Mouse (Mus musculus): Measurements from ENCODE around the gene Rnf26. TPM values are rescaled to one million over a fixed set of nuclear protein-coding genes. Genes with fewer than 3 reads are reported as not detected.
A peak's percentile ranks its signal among the peaks of the same experiment; 100 is the strongest.
"Not testable (repeated sequence)": the region's sequence is repeated elsewhere in the genome, so short reads cannot be mapped to it uniquely, and the experiment has no call there.

The Rnf26 gene
- total and polyA plus RNA-seq, 3 experiments, result 6.5 to 7.3 (median 6.7) TPM

DNA sequence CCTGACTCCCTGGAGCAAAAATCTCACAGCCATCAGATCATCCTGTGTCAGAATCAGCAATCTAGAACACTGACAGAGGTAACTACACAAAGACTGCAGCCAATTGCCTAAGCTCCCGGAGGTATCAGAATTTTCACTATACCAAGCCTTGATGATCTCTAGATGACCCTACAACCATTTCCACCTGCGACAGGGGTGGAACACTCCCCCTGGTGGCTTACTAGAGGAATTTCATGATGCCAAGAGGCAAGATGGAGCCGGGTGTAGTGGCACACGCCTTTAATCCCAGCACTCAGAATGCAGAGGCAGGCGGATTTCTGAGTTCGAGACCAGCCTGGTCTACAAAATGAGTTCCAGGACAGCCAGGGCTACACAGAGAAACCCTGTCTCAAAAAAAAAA is 11.0 kb upstream of the Rnf26 start:
- no peak for DNase-seq
- Histone ChIP-seq H3K27me3 (ENCODE audit: control insufficient read depth, insufficient read depth, low read length) (no peaks in the 10 kb centered on the region), H3K27ac (no peak overlapping the region), H3K4me1 (ENCODE audit: control insufficient read depth, insufficient read depth, low read length) (peaks cover 9% of the 10 kb centered on the region), H3K79me2 (replicated peaks; ENCODE audit: control insufficient read depth, insufficient read depth, low read length) (no peaks in the 10 kb centered on the region), H3K4me3 (no peak overlapping the region), H3K9ac (ENCODE audit: low read depth, low read length) (no peak overlapping the region), H3K36me3 (ENCODE audit: control insufficient read depth, insufficient read depth, low read length) (no peaks in the 10 kb centered on the region)
- 59% methylated on average over 6 of the region's 6 CpGs for WGBS
- intact Hi-C loops (cut with DNase I), result no loop called here
- TF ChIP-seq CTCF (IDR thresholded peaks at IDR 0.05) (peak; percentile 77), POLR2A (IDR thresholded peaks at IDR 0.05; ENCODE audit: insufficient read depth, low read depth, low read length) (no peak)

DNA sequence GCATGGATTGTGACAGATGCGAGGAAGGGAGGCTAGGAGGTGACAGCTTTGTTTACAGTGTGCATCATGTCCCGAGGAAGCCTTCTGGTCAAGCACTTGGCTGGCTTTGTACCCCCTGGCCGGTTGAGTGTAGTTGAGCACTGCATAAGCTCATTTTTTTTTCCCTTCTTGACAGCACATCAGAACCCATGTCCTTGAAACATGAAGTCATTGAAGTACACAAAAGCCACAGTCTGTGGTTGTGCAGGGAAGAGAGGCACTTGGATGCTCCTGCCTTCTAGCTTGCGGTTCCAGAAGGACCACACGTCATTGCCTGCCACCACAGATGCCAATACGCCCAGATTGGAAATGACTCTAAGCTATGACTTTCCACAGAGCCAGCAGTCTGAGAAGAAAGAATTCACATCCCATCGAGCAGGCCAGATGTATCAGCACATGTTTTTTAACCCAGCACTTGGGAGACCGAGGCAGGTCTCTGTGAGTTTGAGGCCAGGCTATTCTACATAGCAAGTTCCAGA is 6.7 kb upstream of the Rnf26 start:
- TF ChIP-seq CTCF (IDR thresholded peaks at IDR 0.05), result no peak
- no peak for TF ChIP-seq EP300 (IDR thresholded peaks at IDR 0.05; ENCODE audit: insufficient read depth, low read depth, low read length)
- Histone ChIP-seq H3K79me2 (replicated peaks; ENCODE audit: control insufficient read depth, insufficient read depth, low read length) (no peaks in the 10 kb centered on the region), H3K27me3 (ENCODE audit: control insufficient read depth, insufficient read depth, low read length) (no peaks in the 10 kb centered on the region), H3K27ac (no peak overlapping the region), H3K4me1 (ENCODE audit: control insufficient read depth, insufficient read depth, low read length) (no peaks in the 10 kb centered on the region), H3K36me3 (ENCODE audit: control insufficient read depth, insufficient read depth, low read length) (no peaks in the 10 kb centered on the region), H3K4me3 (no peak overlapping the region), H3K9ac (ENCODE audit: low read depth, low read length) (no peak overlapping the region)
- no peak for DNase-seq
- intact Hi-C loops (cut with DNase I), result no loop called here
- 74% methylated on average over 8 of the region's 8 CpGs for WGBS

DNA sequence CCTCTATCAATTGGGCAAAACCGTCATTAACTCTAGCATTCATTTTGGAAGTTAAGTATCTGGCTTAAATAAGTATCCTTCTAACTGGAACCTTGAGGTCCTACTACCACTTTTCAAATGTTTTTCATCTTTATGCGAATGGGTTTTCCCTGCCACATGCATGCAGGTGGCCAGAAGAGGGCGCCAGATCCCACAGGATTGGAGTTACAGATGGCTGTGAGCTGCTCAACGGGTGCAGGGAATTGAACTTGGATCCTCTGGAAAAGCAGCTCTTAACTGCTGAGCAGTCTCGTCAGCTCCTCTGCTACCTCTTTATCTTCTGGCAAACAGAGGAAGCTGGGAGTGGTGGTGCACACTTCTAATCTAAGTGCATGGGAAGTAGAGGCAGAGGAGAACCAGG is 5.7 kb upstream of the Rnf26 start:
- Histone ChIP-seq H3K27ac (no peak overlapping the region), H3K79me2 (replicated peaks; ENCODE audit: control insufficient read depth, insufficient read depth, low read length) (no peaks in the 10 kb centered on the region), H3K4me1 (ENCODE audit: control insufficient read depth, insufficient read depth, low read length) (no peaks in the 10 kb centered on the region), H3K9ac (ENCODE audit: low read depth, low read length) (no peak overlapping the region), H3K36me3 (ENCODE audit: control insufficient read depth, insufficient read depth, low read length) (no peaks in the 10 kb centered on the region), H3K4me3 (no peak overlapping the region), H3K27me3 (ENCODE audit: control insufficient read depth, insufficient read depth, low read length) (no peaks in the 10 kb centered on the region)
- no peak for DNase-seq
- TF ChIP-seq EP300 (IDR thresholded peaks at IDR 0.05; ENCODE audit: insufficient read depth, low read depth, low read length) (no peak), CTCF (IDR thresholded peaks at IDR 0.05) (peak; percentile 75), POLR2A (IDR thresholded peaks at IDR 0.05; ENCODE audit: insufficient read depth, low read depth, low read length) (no peak)
- intact Hi-C loops (cut with DNase I), result no loop called here
- 59% methylated on average over 5 of the region's 5 CpGs for WGBS

- no peak for DNase-seq
- intact Hi-C loops (cut with DNase I), result no loop called here
- Histone ChIP-seq H3K4me3 (no peak overlapping the region), H3K9ac (ENCODE audit: low read depth, low read length) (no peak overlapping the region), H3K36me3 (ENCODE audit: control insufficient read depth, insufficient read depth, low read length) (no peaks in the 10 kb centered on the region), H3K79me2 (replicated peaks; ENCODE audit: control insufficient read depth, insufficient read depth, low read length) (no peaks in the 10 kb centered on the region), H3K27me3 (ENCODE audit: control insufficient read depth, insufficient read depth, low read length) (no peaks in the 10 kb centered on the region), H3K4me1 (ENCODE audit: control insufficient read depth, insufficient read depth, low read length) (peaks cover 1% of the 10 kb centered on the region), H3K27ac (no peak overlapping the region)
- WGBS, result 92% methylated on average over 4 of the region's 4 CpGs
- TF ChIP-seq CTCF (IDR thresholded peaks at IDR 0.05) (peak; percentile 30), POLR2A (IDR thresholded peaks at IDR 0.05; ENCODE audit: insufficient read depth, low read depth, low read length) (no peak), EP300 (IDR thresholded peaks at IDR 0.05; ENCODE audit: insufficient read depth, low read depth, low read length) (no peak)
These were observed 2.9 kb upstream of the Rnf26 start for GRCm38 (mm10) chr9:44116182-44116581.

DNA sequence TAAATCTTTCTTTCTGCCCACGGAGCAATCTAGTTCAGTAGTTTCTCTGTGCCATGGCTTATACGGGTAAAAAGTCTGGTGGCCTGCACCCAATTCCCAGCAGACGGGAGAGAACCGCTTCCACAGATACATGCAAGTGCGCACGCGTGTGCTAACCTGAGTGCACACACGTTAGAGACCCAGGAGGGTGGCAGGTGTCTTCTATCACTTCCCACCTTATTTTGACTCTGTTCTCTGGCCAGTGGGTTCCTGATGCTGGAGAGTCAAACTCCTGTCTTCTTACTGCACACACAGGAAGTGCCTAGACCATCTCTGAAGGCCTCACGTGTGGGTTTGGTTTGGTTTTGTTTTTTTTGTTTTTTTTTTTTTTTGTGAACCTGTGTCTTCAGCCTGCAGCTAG is 2.3 kb upstream of the Rnf26 start:
- Histone ChIP-seq H3K79me2 (replicated peaks; ENCODE audit: control insufficient read depth, insufficient read depth, low read length) (no peaks in the 10 kb centered on the region), H3K4me3 (no peak overlapping the region), H3K27ac (no peak overlapping the region), H3K36me3 (ENCODE audit: control insufficient read depth, insufficient read depth, low read length) (no peaks in the 10 kb centered on the region), H3K4me1 (ENCODE audit: control insufficient read depth, insufficient read depth, low read length) (peaks cover 1% of the 10 kb centered on the region), H3K27me3 (ENCODE audit: control insufficient read depth, insufficient read depth, low read length) (no peaks in the 10 kb centered on the region), H3K9ac (ENCODE audit: low read depth, low read length) (no peak overlapping the region)
- TF ChIP-seq EP300 (IDR thresholded peaks at IDR 0.05; ENCODE audit: insufficient read depth, low read depth, low read length) (no peak), CTCF (IDR thresholded peaks at IDR 0.05) (no peak), POLR2A (IDR thresholded peaks at IDR 0.05; ENCODE audit: insufficient read depth, low read depth, low read length) (no peak)
- intact Hi-C loops (cut with DNase I), result no loop called here
- DNase-seq, result no peak
- WGBS, result 84% methylated on average over 9 of the region's 9 CpGs

GRCm38 (mm10) chr9:44114453-44114852 is 1.1 kb upstream of the Rnf26 start:
- Histone ChIP-seq H3K9ac (ENCODE audit: low read depth, low read length) (no peak overlapping the region), H3K4me3 (no peak overlapping the region), H3K27me3 (ENCODE audit: control insufficient read depth, insufficient read depth, low read length) (no peaks in the 10 kb centered on the region), H3K36me3 (ENCODE audit: control insufficient read depth, insufficient read depth, low read length) (no peaks in the 10 kb centered on the region; the same call in 1 of the 2 replicates), H3K27ac (no peak overlapping the region), H3K4me1 (ENCODE audit: control insufficient read depth, insufficient read depth, low read length) (peaks cover 4% of the 10 kb centered on the region), H3K79me2 (replicated peaks; ENCODE audit: control insufficient read depth, insufficient read depth, low read length) (no peaks in the 10 kb centered on the region)
- TF ChIP-seq CTCF (IDR thresholded peaks at IDR 0.05) (no peak), EP300 (IDR thresholded peaks at IDR 0.05; ENCODE audit: insufficient read depth, low read depth, low read length) (no peak), POLR2A (IDR thresholded peaks at IDR 0.05; ENCODE audit: insufficient read depth, low read depth, low read length) (no peak)
- intact Hi-C loops (cut with DNase I), result no loop called here
- no peak for DNase-seq
- 73% methylated on average over 2 of the region's 2 CpGs for WGBS

DNA sequence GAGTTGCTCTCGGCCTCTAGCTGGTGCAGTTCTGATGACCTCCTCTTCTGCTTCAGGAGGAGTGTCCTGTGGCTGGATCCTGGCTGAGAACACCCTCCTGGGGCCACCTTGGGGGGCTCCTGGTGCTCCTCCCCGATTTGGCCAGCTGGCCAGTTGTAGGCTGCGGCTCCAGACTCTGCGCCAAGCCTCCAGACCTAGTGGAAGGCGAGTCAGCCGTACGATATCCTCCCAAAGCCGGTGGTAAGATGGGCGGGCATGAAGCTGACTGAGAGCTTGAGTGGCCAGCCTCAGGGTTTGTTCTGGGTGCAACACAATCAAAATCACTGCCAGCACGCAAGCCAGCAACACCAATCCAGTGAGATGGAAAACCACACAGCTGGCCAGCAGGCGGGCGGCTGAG is 1.4 kb downstream of the Rnf26 start:
- H3K79me2 ChIP-seq (replicated peaks; ENCODE audit: control insufficient read depth, insufficient read depth, low read length); H3K27ac ChIP-seq; H3K4me3 ChIP-seq; intact Hi-C loops (cut with DNase I); H3K4me1 ChIP-seq (ENCODE audit: control insufficient read depth, insufficient read depth, low read length); H3K36me3 ChIP-seq (ENCODE audit: control insufficient read depth, insufficient read depth, low read length); H3K27me3 ChIP-seq (ENCODE audit: control insufficient read depth, insufficient read depth, low read length); H3K9ac ChIP-seq (ENCODE audit: low read depth, low read length): not testable (repeated sequence)
- peak in 1 of 2 experiments; percentile 16 for DNase-seq
- 40% methylated on average over 10 of the region's 12 CpGs for WGBS
